Mouse (Mus musculus): ENCODE measurements around the gene 1700003F12Rik. TPM values are rescaled to one million over a fixed set of nuclear protein-coding genes. Genes with fewer than 3 reads are reported as not detected.
A peak's percentile ranks its signal among the peaks of the same experiment; 100 is the strongest.

The 1700003F12Rik gene
- polyA plus RNA-seq, 1 experiment = 828 TPM

- H3K36me3 ChIP-seq (ENCODE audit: control insufficient read depth, insufficient read depth, low read length) = no peaks in the 10 kb centered on the region; the same call in 1 of the 2 replicates
- H3K27me3 ChIP-seq (ENCODE audit: control insufficient read depth, insufficient read depth, low read length) = no peaks in the 10 kb centered on the region
- TF ChIP-seq POLR2A (IDR thresholded peaks at IDR 0.05; ENCODE audit: control insufficient read depth, low read depth, low read length) (no peak), CTCF (IDR thresholded peaks at IDR 0.05; ENCODE audit: control insufficient read depth, insufficient read depth, insufficient replicate concordance, low read depth, low read length) (no peak)
- no peak overlapping the region for H3K27ac ChIP-seq (ENCODE audit: control insufficient read depth, insufficient read depth, low read depth, low read length)
- H3K4me1 ChIP-seq (ENCODE audit: control insufficient read depth, insufficient read depth, low read length) = no peaks in the 10 kb centered on the region
- H3K4me3 ChIP-seq (ENCODE audit: control insufficient read depth, low read depth, low read length) = no peak overlapping the region
Measured at GRCm38 (mm10) chr2:154534704-154535270, 12.1 kb upstream of the 1700003F12Rik start.

- Histone ChIP-seq H3K4me1 (ENCODE audit: control insufficient read depth, insufficient read depth, low read length) (no peaks in the 10 kb centered on the region), H3K27me3 (ENCODE audit: control insufficient read depth, insufficient read depth, low read length) (no peaks in the 10 kb centered on the region), H3K27ac (ENCODE audit: control insufficient read depth, insufficient read depth, low read depth, low read length) (no peak overlapping the region), H3K4me3 (ENCODE audit: control insufficient read depth, low read depth, low read length) (no peak overlapping the region), H3K36me3 (ENCODE audit: control insufficient read depth, insufficient read depth, low read length) (no peaks in the 10 kb centered on the region; the same call in 1 of the 2 replicates)
- TF ChIP-seq CTCF (IDR thresholded peaks at IDR 0.05; ENCODE audit: control insufficient read depth, insufficient read depth, insufficient replicate concordance, low read depth, low read length) (no peak), POLR2A (IDR thresholded peaks at IDR 0.05; ENCODE audit: control insufficient read depth, low read depth, low read length) (no peak)
Measured at GRCm38 (mm10) chr2:154538310-154538709, 8.6 kb upstream of the 1700003F12Rik start.

- H3K4me1 ChIP-seq (ENCODE audit: control insufficient read depth, insufficient read depth, low read length) = no peaks in the 10 kb centered on the region; the same call in 1 of the 2 replicates
- peaks cover 1% of the 10 kb centered on the region; the same call in 1 of the 2 replicates for H3K36me3 ChIP-seq (ENCODE audit: control insufficient read depth, insufficient read depth, low read length)
- no peak overlapping the region for H3K27ac ChIP-seq (ENCODE audit: control insufficient read depth, insufficient read depth, low read depth, low read length)
- H3K27me3 ChIP-seq (ENCODE audit: control insufficient read depth, insufficient read depth, low read length) = no peaks in the 10 kb centered on the region
- H3K4me3 ChIP-seq (ENCODE audit: control insufficient read depth, low read depth, low read length) = no peak overlapping the region
- TF ChIP-seq CTCF (IDR thresholded peaks at IDR 0.05; ENCODE audit: control insufficient read depth, insufficient read depth, insufficient replicate concordance, low read depth, low read length) (no peak), POLR2A (IDR thresholded peaks at IDR 0.05; ENCODE audit: control insufficient read depth, low read depth, low read length) (no peak)
Measured at GRCm38 (mm10) chr2:154538710-154539109, 8.2 kb upstream of the 1700003F12Rik start.

- no peak overlapping the region for H3K4me3 ChIP-seq (ENCODE audit: control insufficient read depth, low read depth, low read length)
- no peak overlapping the region for H3K27ac ChIP-seq (ENCODE audit: control insufficient read depth, insufficient read depth, low read depth, low read length)
- H3K27me3 ChIP-seq (ENCODE audit: control insufficient read depth, insufficient read depth, low read length) = no peaks in the 10 kb centered on the region
- peaks cover 1% of the 10 kb centered on the region; the same call in 1 of the 2 replicates for H3K36me3 ChIP-seq (ENCODE audit: control insufficient read depth, insufficient read depth, low read length)
- no peaks in the 10 kb centered on the region; the same call in 1 of the 2 replicates for H3K4me1 ChIP-seq (ENCODE audit: control insufficient read depth, insufficient read depth, low read length)
- TF ChIP-seq CTCF (IDR thresholded peaks at IDR 0.05; ENCODE audit: control insufficient read depth, insufficient read depth, insufficient replicate concordance, low read depth, low read length) (no peak; the same call in 1 of the 2 replicates), POLR2A (IDR thresholded peaks at IDR 0.05; ENCODE audit: control insufficient read depth, low read depth, low read length) (no peak)
Measured at GRCm38 (mm10) chr2:154539720-154540119, 7.2 kb upstream of the 1700003F12Rik start.

- Histone ChIP-seq H3K27me3 (ENCODE audit: control insufficient read depth, insufficient read depth, low read length) (no peaks in the 10 kb centered on the region), H3K4me1 (ENCODE audit: control insufficient read depth, insufficient read depth, low read length) (no peaks in the 10 kb centered on the region; the same call in 1 of the 2 replicates), H3K27ac (ENCODE audit: control insufficient read depth, insufficient read depth, low read depth, low read length) (no peak overlapping the region), H3K36me3 (ENCODE audit: control insufficient read depth, insufficient read depth, low read length) (0 out of 2 replicates have a peak, but pooled peaks cover 1% of the 10 kb centered on the region), H3K4me3 (ENCODE audit: control insufficient read depth, low read depth, low read length) (no peak overlapping the region)
- TF ChIP-seq POLR2A (IDR thresholded peaks at IDR 0.05; ENCODE audit: control insufficient read depth, low read depth, low read length) (no peak), CTCF (IDR thresholded peaks at IDR 0.05; ENCODE audit: control insufficient read depth, insufficient read depth, insufficient replicate concordance, low read depth, low read length) (no peak)
Measured at GRCm38 (mm10) chr2:154541630-154542029, 5.3 kb upstream of the 1700003F12Rik start.

- TF ChIP-seq POLR2A (IDR thresholded peaks at IDR 0.05; ENCODE audit: control insufficient read depth, low read depth, low read length) = no peak
- no peak for TF ChIP-seq CTCF (IDR thresholded peaks at IDR 0.05; ENCODE audit: control insufficient read depth, insufficient read depth, insufficient replicate concordance, low read depth, low read length)
- 0 out of 2 replicates have a peak, but pooled peaks cover 1% of the 10 kb centered on the region for H3K36me3 ChIP-seq (ENCODE audit: control insufficient read depth, insufficient read depth, low read length)
- peaks cover 2% of the 10 kb centered on the region for H3K4me1 ChIP-seq (ENCODE audit: control insufficient read depth, insufficient read depth, low read length)
- no peak overlapping the region for H3K27ac ChIP-seq (ENCODE audit: control insufficient read depth, insufficient read depth, low read depth, low read length)
- H3K4me3 ChIP-seq (ENCODE audit: control insufficient read depth, low read depth, low read length) = no peak overlapping the region
- H3K27me3 ChIP-seq (ENCODE audit: control insufficient read depth, insufficient read depth, low read length) = no peaks in the 10 kb centered on the region
Measured at GRCm38 (mm10) chr2:154543567-154544347, 3.1 kb upstream of the 1700003F12Rik start.

GRCm38 (mm10) chr2:154548688-154549087, 1.8 kb downstream of the 1700003F12Rik start:
- Histone ChIP-seq H3K4me3 (ENCODE audit: control insufficient read depth, low read depth, low read length) (peak overlapping the region; percentile 93), H3K27me3 (ENCODE audit: control insufficient read depth, insufficient read depth, low read length) (no peaks in the 10 kb centered on the region)
- TF ChIP-seq POLR2A (IDR thresholded peaks at IDR 0.05; ENCODE audit: control insufficient read depth, low read depth, low read length) (peak; percentile 90; the same call in 1 of the 2 replicates), CTCF (IDR thresholded peaks at IDR 0.05; ENCODE audit: control insufficient read depth, insufficient read depth, insufficient replicate concordance, low read depth, low read length) (no peak)

More at GRCm38 (mm10) chr2:154548688-154549087, 1.8 kb downstream of the 1700003F12Rik start:
- H3K4me1 ChIP-seq (ENCODE audit: control insufficient read depth, insufficient read depth, low read length) = peaks cover 13% of the 10 kb centered on the region
- H3K27ac ChIP-seq (ENCODE audit: control insufficient read depth, insufficient read depth, low read depth, low read length) = peak overlapping the region; percentile 91
- no peaks in the 10 kb centered on the region for H3K36me3 ChIP-seq (ENCODE audit: control insufficient read depth, insufficient read depth, low read length)
